Mouse (Mus musculus): ENCODE results near the gene Gm12355. TPM values are rescaled to one million over a fixed set of nuclear protein-coding genes. Genes with fewer than 3 reads are reported as not detected.

Gene Gm12355
- polyA plus RNA-seq, 1 experiment from 2014 or later = 0.64 TPM

Other genes starting within 250 kb of the Gm12355 start
- gene Tcap, start 241.8 kb downstream of the Gm12355 start, polyA plus RNA-seq (2015; fragmentation: Nextera tagmentation; extraction: Ambion mirVana) = 18.1 and 45.8 TPM in 2 replicates
- 1.6 TPM in 2 replicates for gene Pnmt, start 239.2 kb downstream of the Gm12355 start, polyA plus RNA-seq (2015; fragmentation: Nextera tagmentation; extraction: Ambion mirVana)
- gene Pgap3, start 225.2 kb downstream of the Gm12355 start, polyA plus RNA-seq (2015; fragmentation: Nextera tagmentation; extraction: Ambion mirVana) = 12.6 and 13.0 TPM in 2 replicates
- gene Erbb2, start 213.2 kb downstream of the Gm12355 start, polyA plus RNA-seq (2015; fragmentation: Nextera tagmentation; extraction: Ambion mirVana) = 63.3 and 70.7 TPM in 2 replicates
- gene Mien1, start 186.7 kb downstream of the Gm12355 start, polyA plus RNA-seq (2015; fragmentation: Nextera tagmentation; extraction: Ambion mirVana) = 100 and 109 TPM in 2 replicates
- gene Grb7, start 179.3 kb downstream of the Gm12355 start, polyA plus RNA-seq (2015; fragmentation: Nextera tagmentation; extraction: Ambion mirVana) = 10.5 and 11.1 TPM in 2 replicates
- 0.36 and 0.74 TPM in 2 replicates for gene Ikzf3, start 79.6 kb downstream of the Gm12355 start, polyA plus RNA-seq (2015; fragmentation: Nextera tagmentation; extraction: Ambion mirVana)
- gene Zpbp2, start 74.6 kb downstream of the Gm12355 start, polyA plus RNA-seq (2015; fragmentation: Nextera tagmentation; extraction: Ambion mirVana) = 0.12 and 0.17 TPM in 2 replicates
- gene Ormdl3, start 38.3 kb downstream of the Gm12355 start, polyA plus RNA-seq (2015; fragmentation: Nextera tagmentation; extraction: Ambion mirVana) = 86.7 and 87.1 TPM in 2 replicates
- gene Lrrc3c, start 27.4 kb downstream of the Gm12355 start, polyA plus RNA-seq (2015; fragmentation: Nextera tagmentation; extraction: Ambion mirVana) = not detected in 2 replicates
- gene Gsdma3, start 699 bp upstream of the Gm12355 start, polyA plus RNA-seq (2015; fragmentation: Nextera tagmentation; extraction: Ambion mirVana) = not detected in 2 replicates
- not detected in 2 replicates for gene Gsdma2, start 21.1 kb upstream of the Gm12355 start, polyA plus RNA-seq (2015; fragmentation: Nextera tagmentation; extraction: Ambion mirVana)
- 10.5 and 14.7 TPM in 2 replicates for gene Gsdma, start 38.7 kb upstream of the Gm12355 start, polyA plus RNA-seq (2015; fragmentation: Nextera tagmentation; extraction: Ambion mirVana)
- 197 and 200 TPM in 2 replicates for gene Psmd3, start 56.9 kb upstream of the Gm12355 start, polyA plus RNA-seq (2015; fragmentation: Nextera tagmentation; extraction: Ambion mirVana)
- gene Csf3, start 75.6 kb upstream of the Gm12355 start, polyA plus RNA-seq (2015; fragmentation: Nextera tagmentation; extraction: Ambion mirVana) = 0.10 TPM in 1 of 2 replicates, not detected in the other
- gene Med24, start 103.8 kb upstream of the Gm12355 start, polyA plus RNA-seq (2015; fragmentation: Nextera tagmentation; extraction: Ambion mirVana) = 47.6 and 48.3 TPM in 2 replicates
- gene Thra, start 115.0 kb upstream of the Gm12355 start, polyA plus RNA-seq (2015; fragmentation: Nextera tagmentation; extraction: Ambion mirVana) = 38.4 and 39.6 TPM in 2 replicates
- gene Nr1d1, start 149.7 kb upstream of the Gm12355 start, polyA plus RNA-seq (2015; fragmentation: Nextera tagmentation; extraction: Ambion mirVana) = 1.2 TPM in 2 replicates
- gene Msl1, start 169.9 kb upstream of the Gm12355 start, polyA plus RNA-seq (2015; fragmentation: Nextera tagmentation; extraction: Ambion mirVana) = 22.9 and 25.8 TPM in 2 replicates
- 30.0 and 32.5 TPM in 2 replicates for gene Casc3, start 179.2 kb upstream of the Gm12355 start, polyA plus RNA-seq (2015; fragmentation: Nextera tagmentation; extraction: Ambion mirVana)
- 11.1 TPM in 2 replicates for gene Rapgefl1, start 211.1 kb upstream of the Gm12355 start, polyA plus RNA-seq (2015; fragmentation: Nextera tagmentation; extraction: Ambion mirVana)
- 4.1 and 4.2 TPM in 2 replicates for gene Wipf2, start 238.0 kb upstream of the Gm12355 start, polyA plus RNA-seq (2015; fragmentation: Nextera tagmentation; extraction: Ambion mirVana)